Comparison of ENCODE assay signal across 24 mouse cellular contexts in the genomic region with DNA sequence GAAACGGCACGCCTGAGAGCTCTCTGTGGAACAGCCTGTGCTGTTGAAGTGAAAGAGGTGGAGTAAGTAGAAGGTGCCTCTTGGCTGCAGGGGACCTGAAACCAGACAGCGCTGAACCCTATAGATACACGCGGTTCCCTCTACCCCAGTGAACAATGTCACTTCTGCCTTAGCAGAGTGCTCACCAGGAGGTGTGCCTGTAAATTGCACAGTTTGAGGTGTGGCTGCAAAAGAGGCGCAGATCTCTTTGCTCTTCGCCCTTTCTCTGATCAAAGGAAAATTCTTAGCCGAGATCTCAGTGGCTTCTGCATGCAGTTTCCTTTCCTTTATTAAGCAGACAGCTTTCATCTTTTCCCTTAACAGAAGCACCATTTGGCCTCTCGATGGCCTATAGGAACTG. TPM values are rescaled to one million over a fixed set of nuclear protein-coding genes. Genes with fewer than 3 reads are reported as not detected.
A peak's percentile ranks its signal among the peaks of the same experiment; 100 is the strongest.
DNase-seq lines count a peak whose midpoint lies in the region; ATAC-seq and TF ChIP-seq lines count a peak whose summit lies in the region.
"Had no signal": no experiment of that assay in that cellular context is flagged by ENCODE, and none has a peak within 500 bp of the region (broad histone marks: within the 10 kb centered on the region; RNA-seq: fewer than 3 reads in every experiment).

No protein-coding gene starts in this region.

- no peaks in the 10 kb centered on the region for H3K27me3 ChIP-seq in testis, adult 2 months (ENCODE audit: control insufficient read depth, insufficient read depth, low read length)
- H3K27me3 ChIP-seq in myocyte (ENCODE audit: control insufficient read depth, insufficient read depth, insufficient read length): no peaks in the 10 kb centered on the region
- no peaks in the 10 kb centered on the region for H3K27me3 ChIP-seq in hindbrain, embryonic 14.5 days (ENCODE audit: control insufficient read depth, insufficient read depth, low read length)
- no peaks in the 10 kb centered on the region for H3K27me3 ChIP-seq in midbrain, embryonic 14.5 days (ENCODE audit: control insufficient read depth, insufficient read depth, low read length)

- WGBS in hindbrain, embryonic 14.5 days: 71% methylated on average over 9 of the region's 9 CpGs
- WGBS in midbrain, embryonic 14.5 days: 65% methylated on average over 9 of the region's 9 CpGs

- no peak for TF ChIP-seq CTCF in gastrocnemius, adult 2 months (IDR thresholded peaks at IDR 0.05)
- TF ChIP-seq CTCF in testis, adult 2 months (IDR thresholded peaks at IDR 0.05; ENCODE audit: control insufficient read depth, insufficient read depth, insufficient replicate concordance, low read depth, low read length): no peak

- peak overlapping the region; percentile 43 for H3K27ac ChIP-seq in gastrocnemius, adult 2 months
- peak overlapping the region; percentile 7; the same call in 1 of the 2 replicates for H3K27ac ChIP-seq in testis, adult 2 months (ENCODE audit: control insufficient read depth, insufficient read depth, low read depth, low read length)
- H3K27ac ChIP-seq in hindbrain, embryonic 14.5 days: no peak overlapping the region
- H3K27ac ChIP-seq in midbrain, embryonic 14.5 days (replicated peaks; ENCODE audit: low read depth, low read length): no peak overlapping the region
- H3K27ac ChIP-seq: embryonic facial prominence, embryonic 13.5 days; limb, embryonic 13.5 days; liver, embryonic 15.5 days had no signal

- TF ChIP-seq POLR2A in testis, adult 2 months (IDR thresholded peaks at IDR 0.05; ENCODE audit: control insufficient read depth, low read depth, low read length): no peak
- no peak for TF ChIP-seq POLR2A in myocyte (IDR thresholded peaks at IDR 0.05; ENCODE audit: insufficient read length, low read depth)

- no peaks in the 10 kb centered on the region for H3K36me3 ChIP-seq in testis, adult 2 months (ENCODE audit: control insufficient read depth, insufficient read depth, low read length)
- no peaks in the 10 kb centered on the region for H3K36me3 ChIP-seq in myocyte (ENCODE audit: control insufficient read depth, insufficient read depth)
- H3K36me3 ChIP-seq in hindbrain, embryonic 14.5 days (replicated peaks; ENCODE audit: control insufficient read depth, insufficient read depth): no peaks in the 10 kb centered on the region
- no peaks in the 10 kb centered on the region for H3K36me3 ChIP-seq in midbrain, embryonic 14.5 days (ENCODE audit: control insufficient read depth, insufficient read depth, low read length)
- H3K36me3 ChIP-seq: embryonic facial prominence, embryonic 13.5 days; limb, embryonic 13.5 days; liver, embryonic 15.5 days had no signal

- no peaks in the 10 kb centered on the region for H3K9me3 ChIP-seq in hindbrain, embryonic 14.5 days (ENCODE audit: control insufficient read depth, low read length)
- no peaks in the 10 kb centered on the region; the same call in 1 of the 2 replicates for H3K9me3 ChIP-seq in midbrain, embryonic 14.5 days (ENCODE audit: control insufficient read depth, low read length)
- H3K9me3 ChIP-seq: embryonic facial prominence, embryonic 13.5 days; limb, embryonic 13.5 days; liver, embryonic 15.5 days had no signal

- H3K4me3 ChIP-seq in gastrocnemius, adult 2 months: no peak overlapping the region
- no peak overlapping the region for H3K4me3 ChIP-seq in testis, adult 2 months (ENCODE audit: control insufficient read depth, low read depth, low read length)
- no peak overlapping the region for H3K4me3 ChIP-seq in myocyte
- no peak overlapping the region for H3K4me3 ChIP-seq in hindbrain, embryonic 14.5 days (replicated peaks; ENCODE audit: low read length)
- H3K4me3 ChIP-seq in midbrain, embryonic 14.5 days (replicated peaks; ENCODE audit: low read depth, low read length): no peak overlapping the region
- H3K4me3 ChIP-seq: embryonic facial prominence, embryonic 13.5 days; limb, embryonic 13.5 days; liver, embryonic 15.5 days had no signal

- H3K4me2 ChIP-seq in myocyte (ENCODE audit: low read depth): peak overlapping the region; percentile 57
- H3K4me2 ChIP-seq in hindbrain, embryonic 14.5 days (replicated peaks): no peak overlapping the region
- H3K4me2 ChIP-seq in midbrain, embryonic 14.5 days (ENCODE audit: low read length): no peak overlapping the region
- H3K4me2 ChIP-seq: embryonic facial prominence, embryonic 13.5 days; limb, embryonic 13.5 days; liver, embryonic 15.5 days had no signal

- no peak for DNase-seq in gastrocnemius, adult 2 months
- no peak for DNase-seq in gastrocnemius, postnatal 25 days
- DNase-seq in testis, postnatal 10 days (ENCODE audit: low spot score): no peak
- no peak for DNase-seq in hindbrain, embryonic 14.5 days (ENCODE audit: low spot score)
- no peak for DNase-seq in midbrain, embryonic 14.5 days
- DNase-seq: adrenal gland, postnatal 10 days; cerebellum, adult 8-10 months; kidney, adult 8-10 months; kidney, postnatal 25 days; lung, postnatal 14 days; retina, postnatal 1 day; right cerebral cortex, postnatal 4 days had no signal

- intact Hi-C loops in gastrocnemius, adult 2 months (cut with DNase I): no loop called here

- H3K4me1 ChIP-seq in testis, adult 2 months (ENCODE audit: control insufficient read depth, insufficient read depth, low read length): peaks cover 4% of the 10 kb centered on the region
- peaks cover 40% of the 10 kb centered on the region for H3K4me1 ChIP-seq in hindbrain, embryonic 14.5 days (replicated peaks; ENCODE audit: control insufficient read depth, insufficient read depth, low read length)
- H3K4me1 ChIP-seq in midbrain, embryonic 14.5 days (ENCODE audit: control insufficient read depth, insufficient read depth, low read length): peaks cover 13% of the 10 kb centered on the region

- no peak overlapping the region for H3ac ChIP-seq in myocyte (ENCODE audit: control insufficient read depth, insufficient read length)

- no peaks in the 10 kb centered on the region for H3K79me2 ChIP-seq in myocyte (ENCODE audit: control insufficient read depth, insufficient read depth)

- ATAC-seq in hindbrain, embryonic 14.5 days (ENCODE audit: low FRiP score): no peak
- no peak for ATAC-seq in erythroid progenitor cell, adult 5-6 weeks (replicated peaks; ENCODE audit: low FRiP score, poor library complexity, severe bottlenecking)
- ATAC-seq in midbrain, embryonic 14.5 days (ENCODE audit: low FRiP score, low TSS enrichment): no peak
- ATAC-seq: forebrain, embryonic 16.5 days; hindbrain, embryonic 16.5 days had no signal

- no peak overlapping the region for H3K9ac ChIP-seq in hindbrain, embryonic 14.5 days
- no peak overlapping the region for H3K9ac ChIP-seq in midbrain, embryonic 14.5 days (replicated peaks; ENCODE audit: low read length)
- H3K9ac ChIP-seq: embryonic facial prominence, embryonic 13.5 days; limb, embryonic 13.5 days; liver, embryonic 15.5 days had no signal

TF ChIP-seq in myocyte, 11 proteins besides CTCF, POLR2A, EP300 and RAD21:
- no peak for TF ChIP-seq REST (IDR thresholded peaks at IDR 0.05; ENCODE audit: insufficient read depth, insufficient read length)
- TF ChIP-seq SRF (IDR thresholded peaks at IDR 0.05; ENCODE audit: control insufficient read depth, insufficient read length, low read depth): no peak
- no peak for TF ChIP-seq TCF12 (IDR thresholded peaks at IDR 0.05; ENCODE audit: insufficient read depth, poor library complexity, severe bottlenecking)
- no peak for TF ChIP-seq TCF3 (IDR thresholded peaks at IDR 0.05; ENCODE audit: insufficient read length, low read depth)
- TF ChIP-seq CEBPB (IDR thresholded peaks at IDR 0.05; ENCODE audit: insufficient read depth, poor library complexity, severe bottlenecking): no peak
- TF ChIP-seq E2F4 (IDR thresholded peaks at IDR 0.05; ENCODE audit: insufficient read depth): no peak
- no peak for TF ChIP-seq POLR2AphosphoS2 (IDR thresholded peaks at IDR 0.05; ENCODE audit: insufficient read length, low read depth)
- TF ChIP-seq MAX (IDR thresholded peaks at IDR 0.05; ENCODE audit: low read depth): no peak
- TF ChIP-seq USF1 (IDR thresholded peaks at IDR 0.05; ENCODE audit: low read depth): no peak
- no peak for TF ChIP-seq MYOD1 (IDR thresholded peaks at IDR 0.05; ENCODE audit: control insufficient read depth in 1 of 3, insufficient read length in 2 of 3, low read depth in 2 of 3)
TF ChIP-seq in myocyte: peak in this region for 0.

RNA-seq across cellular contexts. Expression of a gene that starts 49.2 kb away (rescaled TPM):
- 1 to 10 TPM; 1.0 to 1.3 TPM for total RNA-seq in gastrocnemius, adult 2 months (2021)
- 1 to 10 TPM; 1.4 TPM for total RNA-seq in gastrocnemius, postnatal 25 days (2021)
- 0.54 and 1.0 TPM in 2 replicates for polyA plus RNA-seq in testis, adult 2 months (2012; rRNA removed)
- 0.01 TPM for polyA plus RNA-seq in myocyte (2012; fragmentation: generic; extraction: Trizol)
- 6.5 and 6.9 TPM in 2 replicates for polyA plus RNA-seq in hindbrain, embryonic 14.5 days (2014; fragmentation: Nextera tagmentation; extraction: Ambion mirVana)
- total RNA-seq in erythroid progenitor cell, adult 5-6 weeks (2015; ENCODE audit: low replicate concordance): not detected in 2 replicates
- total RNA-seq in erythroid progenitor cell, adult 5-6 weeks (2017; ENCODE audit: low replicate concordance): not detected in 2 replicates
- polyA plus RNA-seq in midbrain, embryonic 14.5 days (2014; fragmentation: Nextera tagmentation; extraction: Ambion mirVana): 3.4 and 5.3 TPM in 2 replicates
- total RNA-seq: common myeloid progenitor, adult 5-6 weeks; granulocyte monocyte progenitor cell, adult 5-6 weeks; megakaryocyte-erythroid progenitor cell, adult 5-6 weeks; neutrophil, adult 5-6 weeks had no signal

RNA-seq across cellular contexts. Expression of a gene that starts 54.1 kb away (rescaled TPM):
- total RNA-seq in gastrocnemius, adult 2 months (2021): 1 to 10 TPM; 6.0 to 7.2 TPM
- 1 to 10 TPM; 4.7 to 5.0 TPM for total RNA-seq in gastrocnemius, postnatal 25 days (2021)
- 6.1 and 6.9 TPM in 2 replicates for polyA plus RNA-seq in testis, adult 2 months (2012; rRNA removed)
- 4.1 TPM for polyA plus RNA-seq in myocyte (2012; fragmentation: generic; extraction: Trizol)
- polyA plus RNA-seq in hindbrain, embryonic 14.5 days (2014; fragmentation: Nextera tagmentation; extraction: Ambion mirVana): 7.5 and 7.7 TPM in 2 replicates
- 8.3 and 15.5 TPM in 2 replicates for total RNA-seq in erythroid progenitor cell, adult 5-6 weeks (2015; ENCODE audit: low replicate concordance)
- total RNA-seq in erythroid progenitor cell, adult 5-6 weeks (2017; ENCODE audit: low replicate concordance): 10.1 and 27.7 TPM in 2 replicates
- polyA plus RNA-seq in midbrain, embryonic 14.5 days (2014; fragmentation: Nextera tagmentation; extraction: Ambion mirVana): 7.2 and 10.7 TPM in 2 replicates

Comparison
In these comparisons a context has a peak if more than half of its experiments do, and no peak if none do; other contexts are left out.
1. H3K27ac ChIP-seq: peak in gastrocnemius, adult 2 months (single experiment) and testis, adult 2 months (single experiment); none in hindbrain, embryonic 14.5 days (single experiment) and midbrain, embryonic 14.5 days (single experiment).